Mouse (Mus musculus) heart, embryonic 16.5 days (tissue): ENCODE measurements around the gene Ubxn6. TPM values are rescaled to one million over a fixed set of nuclear protein-coding genes. Genes with fewer than 3 reads are reported as not detected.

ENCODE experiments used
- ATAC-seq: fragments of 200-750 bp; cut with Nextera tagmentation; replicated peaks from 2 replicates; pipeline ENCODE4 v1.8.0; 2017; ENCODE audit warnings: moderate number of reproducible peaks; ENCODE audit not compliant: insufficient read depth, low FRiP score; ENCODE audit errors: extremely low read depth
- H3K27ac ChIP-seq: fragments of 300-500 bp; sonication (generic); 2 replicates; pipeline ENCODE4 v1.5.1; 2014; ENCODE audit warnings: mild to moderate bottlenecking, low read length, control low read depth, moderate library complexity
- H3K27me3 ChIP-seq: fragments of 300-500 bp; sonication (generic); 2 replicates; pipeline ENCODE4 v1.6.1; 2014; ENCODE audit warnings: low read length, mixed read lengths; ENCODE audit not compliant: control insufficient read depth, insufficient read depth
- H3K36me3 ChIP-seq: fragments of 300-500 bp; sonication (generic); 2 replicates; pipeline ENCODE4 v1.6.1; 2014; ENCODE audit not compliant: control insufficient read depth, insufficient read depth
- H3K4me1 ChIP-seq: fragments of 300-500 bp; sonication (generic); 2 replicates; pipeline ENCODE4 v1.6.1; 2014; ENCODE audit warnings: low read length, mixed read lengths; ENCODE audit not compliant: control insufficient read depth, insufficient read depth
- H3K4me2 ChIP-seq: fragments of 300-500 bp; sonication (generic); 2 replicates; pipeline ENCODE4 v1.6.1; 2014; ENCODE audit warnings: low read depth, mild to moderate bottlenecking, control low read depth, low read length
- H3K4me3 ChIP-seq: fragments of 300-500 bp; sonication (generic); 2 replicates; pipeline ENCODE4 v1.5.1; 2014; ENCODE audit warnings: mild to moderate bottlenecking, control low read depth, low read length
- H3K9ac ChIP-seq: fragments of 300-500 bp; sonication (generic); 2 replicates; pipeline ENCODE4 v1.6.1; 2014; ENCODE audit warnings: low read length, control low read depth
- H3K9me3 ChIP-seq: fragments of 300-500 bp; sonication (generic); replicated peaks from 2 replicates; pipeline ENCODE4 v1.6.1; 2016; ENCODE audit warnings: low read length; ENCODE audit not compliant: control insufficient read depth
- WGBS: fragments of 180-500 bp; shearing (Covaris S2); extraction: QIAGEN DNeasy Blood & Tissue Kit; methylation state at CpG from one replicate; pipeline ENCODE4 v1.1.7; 2014; 5-methylcytosine and 5-hydroxymethylcytosine counted together
- polyA plus RNA-seq: library from polyadenylated mRNA; unstranded; fragments of >200 nt; fragmentation: Nextera tagmentation; extraction: Ambion mirVana; gene quantifications from 2 replicates; pipeline ENCODE4 v1.2.1, GENCODE M21; 2015

Gene Ubxn6
- polyA plus RNA-seq, 1 experiment from 2014 or later = 46.2 TPM

GRCm38 (mm10) chr17:56034040-56034725 is 40.6 kb downstream of the Ubxn6 start:
- Histone ChIP-seq H3K4me1 (peaks cover 35% of the 10 kb centered on the region), H3K4me2 (no peak overlapping the region), H3K36me3 (no peaks in the 10 kb centered on the region; the same call in 1 of the 2 replicates), H3K9me3 (no peaks in the 10 kb centered on the region), H3K27me3 (no peaks in the 10 kb centered on the region), H3K9ac (peak overlapping the region; percentile 30; the same call in 1 of the 2 replicates), H3K4me3 (no peak overlapping the region), H3K27ac (no peak overlapping the region)
- no peak for ATAC-seq
- WGBS = 78% methylated on average over 7 of the region's 7 CpGs

GRCm38 (mm10) chr17:56032831-56033230 is 42.0 kb downstream of the Ubxn6 start:
- Histone ChIP-seq H3K9ac (0 out of 2 replicates have a peak overlapping the region, but pooled peaks have one; percentile 5), H3K27me3 (no peaks in the 10 kb centered on the region), H3K9me3 (no peaks in the 10 kb centered on the region), H3K27ac (no peak overlapping the region), H3K4me2 (no peak overlapping the region), H3K36me3 (no peaks in the 10 kb centered on the region; the same call in 1 of the 2 replicates), H3K4me3 (no peak overlapping the region), H3K4me1 (peaks cover 35% of the 10 kb centered on the region)
- 61% methylated on average over 7 of the region's 7 CpGs for WGBS
- no peak for ATAC-seq

- H3K9ac ChIP-seq = peak overlapping the region; percentile 10; the same call in 1 of the 2 replicates
Measured at GRCm38 (mm10) chr17:56032127-56032733, 42.6 kb downstream of the Ubxn6 start.

GRCm38 (mm10) chr17:56031431-56031830 is 43.4 kb downstream of the Ubxn6 start:
- Histone ChIP-seq H3K9ac (0 out of 2 replicates have a peak overlapping the region, but pooled peaks have one; percentile 11), H3K36me3 (no peaks in the 10 kb centered on the region; the same call in 1 of the 2 replicates)

More at GRCm38 (mm10) chr17:56032127-56032733, 42.6 kb downstream of the Ubxn6 start:
- Histone ChIP-seq H3K4me3 (no peak overlapping the region), H3K9me3 (no peaks in the 10 kb centered on the region), H3K4me1 (peaks cover 35% of the 10 kb centered on the region), H3K27ac (no peak overlapping the region), H3K27me3 (no peaks in the 10 kb centered on the region), H3K4me2 (no peak overlapping the region), H3K36me3 (no peaks in the 10 kb centered on the region; the same call in 1 of the 2 replicates)
- 74% methylated on average over 6 of the region's 6 CpGs for WGBS
- no peak for ATAC-seq

GRCm38 (mm10) chr17:56030919-56031318 is 43.9 kb downstream of the Ubxn6 start:
- no peak overlapping the region for H3K4me3 ChIP-seq
- H3K4me1 ChIP-seq = peaks cover 49% of the 10 kb centered on the region
- H3K27ac ChIP-seq = peak overlapping the region; percentile 38; the same call in 1 of the 2 replicates
- 0 out of 2 replicates have a peak overlapping the region, but pooled peaks have one; percentile 11 for H3K9ac ChIP-seq
- no peaks in the 10 kb centered on the region for H3K27me3 ChIP-seq
- WGBS = 32% methylated on average over 5 of the region's 5 CpGs
- no peaks in the 10 kb centered on the region; the same call in 1 of the 2 replicates for H3K36me3 ChIP-seq
- ATAC-seq = no peak
- H3K9me3 ChIP-seq = no peaks in the 10 kb centered on the region
- H3K4me2 ChIP-seq = no peak overlapping the region

More at GRCm38 (mm10) chr17:56031431-56031830, 43.4 kb downstream of the Ubxn6 start:
- no peaks in the 10 kb centered on the region for H3K27me3 ChIP-seq
- ATAC-seq = no peak
- no peak overlapping the region for H3K4me3 ChIP-seq
- H3K4me1 ChIP-seq = peaks cover 43% of the 10 kb centered on the region
- H3K9me3 ChIP-seq = no peaks in the 10 kb centered on the region
- no peak overlapping the region for H3K4me2 ChIP-seq
- peak overlapping the region; percentile 38; the same call in 1 of the 2 replicates for H3K27ac ChIP-seq
- WGBS = 90% methylated on average over 7 of the region's 7 CpGs

- Histone ChIP-seq H3K4me2 (no peak overlapping the region), H3K27me3 (no peaks in the 10 kb centered on the region), H3K4me3 (no peak overlapping the region), H3K9me3 (no peaks in the 10 kb centered on the region), H3K4me1 (peaks cover 47% of the 10 kb centered on the region), H3K36me3 (no peaks in the 10 kb centered on the region; the same call in 1 of the 2 replicates), H3K27ac (peak overlapping the region; percentile 38; the same call in 1 of the 2 replicates), H3K9ac (0 out of 2 replicates have a peak overlapping the region, but pooled peaks have one; percentile 11)
- WGBS = 85% methylated on average over 9 of the region's 9 CpGs
- no peak for ATAC-seq
Measured at GRCm38 (mm10) chr17:56030238-56030870, 44.5 kb downstream of the Ubxn6 start.

- Histone ChIP-seq H3K4me2 (no peak overlapping the region), H3K9me3 (no peaks in the 10 kb centered on the region), H3K36me3 (no peaks in the 10 kb centered on the region), H3K4me3 (no peak overlapping the region), H3K4me1 (peaks cover 50% of the 10 kb centered on the region), H3K27me3 (no peaks in the 10 kb centered on the region), H3K27ac (no peak overlapping the region), H3K9ac (no peak overlapping the region)
- ATAC-seq = no peak
- 87% methylated on average over 5 of the region's 5 CpGs for WGBS
Measured at GRCm38 (mm10) chr17:56027801-56028441, 46.9 kb downstream of the Ubxn6 start.

- Histone ChIP-seq H3K4me3 (no peak overlapping the region), H3K9ac (0 out of 2 replicates have a peak overlapping the region, but pooled peaks have one; percentile 5), H3K4me1 (peaks cover 46% of the 10 kb centered on the region), H3K36me3 (no peaks in the 10 kb centered on the region), H3K4me2 (no peak overlapping the region), H3K9me3 (no peaks in the 10 kb centered on the region), H3K27ac (peak overlapping the region; percentile 30), H3K27me3 (no peaks in the 10 kb centered on the region)
- 65% methylated on average over 1 of the region's 1 CpGs for WGBS
- no peak for ATAC-seq
Measured at GRCm38 (mm10) chr17:56026881-56027280, 47.9 kb downstream of the Ubxn6 start.
